Mouse (Mus musculus): ENCODE data around the gene Nipbl. TPM values are rescaled to one million over a fixed set of nuclear protein-coding genes. Genes with fewer than 3 reads are reported as not detected.

Nipbl gene
- polyA plus RNA-seq (2014; fragmentation: Illumina TruSeq; extraction: RNeasy Lipid Tissue Mini Kit (QIAGEN cat#74804); ENCODE audit: low read depth, low replicate concordance): 251 TPM

DNA sequence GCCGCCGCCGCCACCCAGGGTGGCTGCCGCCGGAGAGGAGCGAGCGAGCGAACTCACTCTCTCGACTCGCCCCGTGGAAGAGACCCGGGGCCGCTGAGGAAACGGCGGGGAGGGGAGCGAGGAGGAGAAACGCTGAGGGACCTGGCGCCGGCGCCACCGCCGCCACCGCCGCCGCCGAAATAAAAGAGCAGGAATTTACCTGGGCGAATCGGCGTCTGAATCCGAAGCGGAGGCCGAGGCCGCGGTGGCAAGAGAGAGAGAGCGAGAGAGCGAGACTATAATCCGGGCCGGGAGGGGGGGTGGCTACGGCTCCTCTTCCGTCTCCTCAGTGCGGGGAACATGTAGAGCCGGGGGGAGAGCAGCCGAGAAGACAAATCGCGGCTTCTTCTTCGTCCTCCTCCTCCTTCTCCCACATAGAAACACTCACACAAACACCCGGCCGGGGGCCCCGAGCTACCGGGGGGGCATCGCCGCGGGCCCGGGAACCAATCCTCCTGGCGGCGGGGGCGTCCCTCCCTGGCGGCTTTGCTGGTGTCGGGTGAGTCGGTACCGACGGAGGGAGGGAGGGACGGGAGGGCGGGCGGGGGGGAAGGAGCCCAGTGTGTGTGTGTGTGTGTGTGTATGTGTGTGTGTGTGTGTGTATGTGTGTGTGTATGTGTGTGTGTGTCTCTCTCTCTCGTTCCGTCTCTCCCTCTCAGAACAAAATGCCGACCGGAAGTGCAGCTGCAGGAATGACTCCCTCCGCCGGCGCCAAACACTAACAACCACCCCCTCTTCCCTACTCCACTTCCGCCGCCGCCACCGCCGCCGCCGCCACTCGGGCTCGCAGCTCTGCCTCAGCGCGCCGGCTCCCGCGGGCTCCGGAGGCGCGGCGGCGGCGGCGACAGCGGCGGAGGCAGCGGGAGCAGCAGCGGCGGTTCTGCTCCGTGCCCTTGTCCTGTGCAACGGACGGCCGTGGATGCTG lies at the start of gene Nipbl:
Nipbl (minus strand) TSS at position 538 of the 964 bp plus-strand sequence.

Other genes starting within 250 kb of the Nipbl start
- not detected for gene Gm2310, start 75.5 kb upstream of the Nipbl start, polyA plus RNA-seq (2014; fragmentation: Illumina TruSeq; extraction: RNeasy Lipid Tissue Mini Kit (QIAGEN cat#74804); ENCODE audit: low read depth, low replicate concordance)